Mouse (Mus musculus) A20 (cell line): ENCODE data around the gene Nfrkb.

Experiments
- DNase-seq: peaks from one replicate; pipeline ENCODE4 v3.0.0-alpha.2; 2011; ENCODE audit warnings: low read depth, low spot score

The Nfrkb gene

DNA sequence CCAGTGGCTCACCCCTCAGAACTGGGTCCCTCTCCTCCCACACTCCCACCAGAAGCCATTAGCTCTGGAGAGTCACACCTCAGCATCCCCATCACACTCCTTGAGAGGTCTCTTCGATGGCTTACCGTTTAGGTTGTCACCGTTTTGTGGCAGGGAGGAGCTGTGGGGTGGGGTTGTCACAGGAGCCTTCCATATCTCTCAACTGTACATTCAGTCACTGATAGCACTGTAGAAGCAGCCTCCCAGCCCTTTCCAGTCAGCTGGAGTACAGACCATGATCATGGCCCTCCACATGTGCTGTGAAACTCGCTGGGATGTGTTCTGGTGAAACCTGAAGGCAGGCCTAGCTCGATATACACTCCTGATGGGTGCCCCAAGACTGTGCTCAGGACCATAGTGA is 36.2 kb downstream of the Nfrkb start:
- DNase-seq = no peak

DNA sequence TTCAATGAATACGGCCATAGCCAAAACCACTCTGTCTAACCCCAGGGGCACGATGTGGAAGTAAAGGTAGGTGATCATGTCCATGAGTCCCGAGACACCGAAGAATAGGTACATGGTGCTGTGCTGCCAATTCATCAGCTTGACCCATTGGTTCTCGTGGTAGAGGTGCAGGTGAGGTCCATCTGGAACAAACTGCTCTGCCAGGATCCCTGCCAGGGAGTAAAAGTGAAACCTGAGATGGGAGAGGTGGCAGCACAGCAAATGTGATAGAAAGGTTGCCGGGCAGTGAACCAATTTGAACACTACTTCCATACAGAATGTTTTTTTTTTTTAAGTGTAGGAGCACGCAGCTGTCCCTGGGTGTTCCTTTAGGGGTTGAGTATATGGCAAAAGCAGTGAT is 43.0 kb downstream of the Nfrkb start:
- DNase-seq = no peak

DNA sequence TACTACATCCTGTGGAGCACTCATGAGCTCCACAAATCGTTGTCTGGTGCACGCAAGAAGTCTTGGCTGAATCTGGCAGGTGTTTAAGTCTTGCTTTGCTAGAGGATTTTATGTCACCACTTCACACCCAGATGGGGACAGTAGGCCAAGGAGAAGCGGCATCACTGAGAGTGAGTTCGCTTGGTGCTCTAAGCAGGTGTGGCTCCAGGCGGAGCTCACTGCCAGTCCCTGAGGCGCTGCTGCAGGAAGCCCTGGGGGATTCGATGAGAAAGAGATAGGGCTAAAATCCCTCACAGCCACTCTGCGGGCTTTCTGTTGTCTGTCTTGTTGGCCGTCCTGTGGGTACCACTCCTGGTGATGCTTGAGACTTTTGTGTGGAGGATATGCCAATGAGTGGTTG is 44.0 kb downstream of the Nfrkb start:
- DNase-seq = no peak

DNA sequence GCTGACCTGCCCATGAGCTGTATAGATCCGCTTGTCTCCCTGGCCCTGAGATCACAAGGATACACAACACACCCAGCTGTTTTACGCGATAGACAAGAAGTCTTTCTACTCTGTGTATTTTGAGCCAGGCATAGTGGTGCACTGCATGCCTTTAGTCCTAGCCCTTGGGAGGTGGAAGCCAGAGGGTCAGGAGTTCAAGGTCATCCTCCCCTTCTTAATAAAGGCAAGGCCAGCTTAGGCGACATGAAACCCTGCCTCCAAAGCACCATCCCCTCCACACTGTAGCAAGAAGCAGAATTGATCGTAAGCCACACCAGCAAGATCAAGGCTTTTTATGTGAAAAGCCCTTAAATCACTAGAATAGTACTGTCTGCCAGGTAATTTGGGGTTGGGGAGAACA is 45.8 kb downstream of the Nfrkb start:
- no peak for DNase-seq

DNA sequence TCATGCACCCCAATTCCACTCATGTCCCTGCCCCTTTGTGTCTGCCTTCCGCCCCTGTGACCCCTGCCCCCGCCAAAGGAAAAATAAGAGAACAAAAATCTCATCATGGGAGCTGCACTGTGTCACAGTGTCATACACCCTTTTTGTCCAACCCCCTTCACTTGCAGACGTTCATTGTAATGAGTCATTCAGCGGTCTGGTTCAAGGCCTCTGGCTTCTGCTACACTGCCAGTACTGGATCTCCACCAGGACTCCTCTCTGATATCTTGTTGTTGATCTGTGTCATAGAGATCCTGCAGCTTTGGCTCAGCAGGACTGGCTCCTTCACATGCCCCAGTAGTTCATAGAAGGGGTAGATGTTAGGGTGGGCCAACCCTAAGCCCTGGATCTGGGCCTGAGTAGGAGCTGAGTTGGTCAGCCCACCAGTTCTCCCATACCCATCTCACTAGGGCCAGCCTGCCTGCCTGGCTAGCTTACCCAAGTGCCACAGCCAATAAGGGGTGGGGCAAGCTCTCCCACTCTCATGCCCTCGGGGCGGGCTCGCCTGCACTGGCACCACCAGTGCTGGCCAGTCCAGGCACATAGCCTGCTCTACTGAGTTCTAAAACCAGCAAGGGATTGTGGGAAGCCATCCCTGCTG is 46.5 kb downstream of the Nfrkb start:
- DNase-seq = no peak

DNA sequence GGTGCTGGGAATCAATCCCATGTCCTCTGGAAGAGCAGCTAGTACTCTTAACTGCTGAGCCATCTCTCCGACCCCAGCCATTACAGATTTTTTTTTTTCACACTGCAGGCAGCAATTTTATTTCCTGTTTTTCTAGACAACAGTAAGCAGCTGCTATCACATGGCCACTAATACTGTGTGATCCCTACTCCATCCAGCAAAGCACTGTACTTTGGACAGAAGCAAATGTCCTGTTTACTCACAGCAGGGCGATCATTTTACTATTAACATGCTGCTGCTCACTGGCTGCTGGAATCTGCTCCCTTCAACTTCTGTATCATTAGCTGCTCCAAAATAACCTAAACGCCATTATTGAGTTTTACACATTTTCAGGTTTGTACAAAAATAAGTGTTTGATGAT is 47.4 kb downstream of the Nfrkb start:
- no peak for DNase-seq

DNA sequence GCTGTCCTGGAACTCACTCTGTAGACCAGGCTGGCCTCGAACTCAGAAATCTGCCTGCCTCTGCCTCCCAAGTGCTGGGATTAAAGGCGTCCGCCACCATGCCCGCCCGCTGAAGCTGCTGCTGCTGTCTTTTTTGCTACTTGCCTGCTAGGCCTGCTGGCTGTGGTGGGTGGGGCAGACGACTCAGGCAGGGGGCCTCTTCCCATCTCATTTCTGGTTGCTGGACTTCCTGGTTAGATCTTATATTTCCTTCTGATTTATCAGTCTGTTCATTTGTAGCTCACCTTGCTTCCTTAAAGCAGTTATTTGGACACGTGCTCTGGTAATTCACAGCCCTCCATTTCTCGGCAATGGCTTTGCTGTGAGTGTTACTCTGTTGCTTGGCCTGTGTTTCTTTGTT is 49.4 kb downstream of the Nfrkb start:
- DNase-seq = no peak

DNA sequence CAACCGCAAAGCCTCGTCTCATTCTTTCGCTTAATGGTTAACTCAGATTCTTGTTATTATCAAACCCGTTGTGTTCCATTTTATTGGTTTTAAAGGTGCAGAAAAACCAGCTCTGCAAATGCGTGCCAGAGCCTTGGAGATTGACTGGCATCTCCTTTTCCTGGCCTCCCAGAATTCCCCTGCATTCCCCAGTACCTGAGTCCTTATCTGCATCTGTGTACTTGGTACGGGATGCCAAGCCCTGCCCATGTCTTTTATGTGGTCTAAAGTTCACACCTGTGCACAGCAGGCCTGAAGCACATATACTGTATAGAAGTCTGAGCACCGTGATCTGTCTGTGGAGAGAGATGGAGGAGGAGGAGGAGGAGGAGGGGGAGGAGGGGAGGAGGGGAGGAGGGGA is 51.9 kb downstream of the Nfrkb start:
- no peak for DNase-seq

DNA sequence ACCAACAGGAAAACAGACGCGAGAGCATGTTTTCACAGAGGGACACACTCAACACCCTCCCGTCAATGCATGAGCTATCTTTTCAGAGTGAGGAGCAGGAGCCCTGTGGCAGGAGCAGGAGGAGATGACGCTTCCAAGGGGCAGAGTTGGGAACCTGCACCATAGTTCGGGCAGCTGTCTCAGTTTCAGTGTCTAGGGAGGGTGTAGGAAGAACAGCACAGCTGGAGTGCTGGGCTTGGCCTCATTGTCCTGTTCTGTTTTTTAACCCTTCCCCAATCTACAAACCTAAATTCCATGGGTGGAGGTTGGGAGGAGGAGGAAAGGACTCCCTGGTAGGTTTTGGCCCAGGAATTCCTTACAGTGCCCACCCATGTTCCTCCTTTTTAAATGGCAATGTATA is 52.8 kb downstream of the Nfrkb start:
- DNase-seq = no peak

DNA sequence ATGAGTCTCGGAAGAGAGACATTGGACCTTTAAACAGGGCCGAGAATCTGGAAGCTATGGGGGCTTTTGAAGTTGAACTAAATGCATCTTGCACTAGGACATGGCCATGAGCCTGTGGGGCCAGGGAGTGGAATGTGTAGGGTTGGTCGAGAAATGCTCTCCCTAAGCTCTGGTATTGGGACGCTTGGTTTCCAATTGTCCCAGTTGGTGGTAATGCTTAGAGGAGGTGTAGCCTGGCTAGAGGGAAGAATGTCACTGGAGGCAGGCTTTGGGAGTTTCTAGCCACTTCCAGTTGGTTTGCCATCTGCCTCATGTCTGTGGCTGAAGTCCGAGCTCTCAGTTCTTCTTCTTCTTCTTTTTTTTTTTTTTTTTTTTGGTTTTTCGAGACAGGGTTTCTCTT is 53.3 kb downstream of the Nfrkb start:
- DNase-seq = no peak

DNA sequence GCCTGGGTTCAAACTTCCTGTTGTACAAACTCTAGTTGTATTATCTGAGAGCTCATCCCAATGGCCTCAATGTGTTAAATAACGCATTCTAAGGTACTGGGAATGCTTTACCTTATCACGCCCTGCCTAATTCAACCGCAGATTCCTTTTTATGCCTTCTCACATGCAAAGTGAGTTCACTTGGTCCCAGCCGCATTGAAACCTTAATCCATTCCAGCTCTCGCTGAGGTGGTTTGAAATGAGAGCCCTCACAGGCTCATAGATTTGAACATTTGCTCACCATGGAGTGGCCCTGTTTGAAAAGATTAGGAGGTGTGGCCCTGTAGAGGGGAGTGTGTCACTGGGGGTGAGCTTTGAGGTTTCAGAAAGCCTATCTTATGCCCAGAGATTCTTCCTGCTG is 54.4 kb downstream of the Nfrkb start:
- no peak for DNase-seq

DNA sequence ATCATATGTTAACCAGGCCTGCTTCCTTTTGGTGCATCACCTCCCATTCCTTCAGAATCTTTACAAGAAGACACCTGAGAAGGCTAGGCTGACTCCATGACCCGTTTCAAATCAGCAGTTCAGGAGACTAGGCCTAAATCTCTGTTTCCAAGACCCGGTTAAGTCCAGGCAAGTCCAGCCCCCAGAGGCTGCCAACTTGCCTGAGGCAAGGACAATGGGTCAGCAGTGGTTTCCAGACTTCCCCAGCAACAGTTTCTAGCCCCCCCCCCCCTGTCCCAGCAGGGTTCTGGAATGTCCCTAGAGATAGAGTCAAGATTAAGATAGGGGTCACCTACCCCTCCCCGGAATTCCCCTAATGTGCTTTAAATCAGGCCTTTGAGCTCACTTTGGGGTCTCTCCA is 55.5 kb downstream of the Nfrkb start:
- no peak for DNase-seq

DNA sequence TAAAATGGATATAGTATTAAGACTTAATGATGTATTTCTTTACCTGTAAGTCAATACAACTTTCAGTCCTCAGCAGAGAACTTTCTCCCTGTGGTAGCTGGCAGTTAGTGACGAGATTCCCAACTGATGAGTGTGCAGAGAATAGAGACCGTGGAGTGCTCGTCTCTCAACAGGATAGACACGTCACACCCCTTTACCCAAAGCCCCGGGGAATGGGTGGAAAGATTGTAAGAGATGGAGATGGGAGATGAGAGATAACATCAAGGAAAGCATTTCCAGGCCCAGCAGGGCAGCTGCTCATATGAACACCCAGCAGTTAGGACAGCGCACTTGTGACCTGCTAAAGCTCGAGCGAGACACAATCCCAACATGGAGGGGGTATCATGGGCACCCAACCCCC is 58.2 kb downstream of the Nfrkb start:
- DNase-seq = no peak

DNA sequence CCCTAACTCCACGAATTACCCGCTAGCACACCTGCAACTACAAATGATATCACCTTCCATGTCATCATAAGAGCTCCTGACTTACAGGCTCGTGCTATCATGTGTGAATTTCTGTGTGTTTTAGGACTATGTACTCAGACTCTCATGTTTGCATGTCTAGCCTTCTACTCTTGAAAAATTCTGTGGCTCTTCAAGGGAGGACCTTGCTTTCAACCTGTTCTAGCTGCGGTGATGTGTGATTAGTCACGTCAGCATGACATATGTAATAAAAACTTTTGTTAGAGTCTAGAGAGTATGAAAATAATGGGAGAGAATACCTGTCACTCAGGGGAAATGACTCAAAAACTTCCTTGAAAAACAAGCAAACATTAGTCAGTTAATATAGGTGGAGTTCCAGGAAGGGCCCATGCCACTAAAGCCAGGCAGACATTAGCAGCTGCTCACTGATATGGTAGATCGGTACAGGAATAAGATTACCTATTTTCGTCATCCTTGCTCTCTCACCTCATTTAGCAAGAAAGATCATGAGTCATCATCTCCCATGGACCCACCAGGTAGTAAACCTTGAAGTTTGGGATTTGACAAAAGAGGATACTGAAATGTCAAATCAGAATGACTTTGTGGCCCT is 63.3 kb downstream of the Nfrkb start:
- DNase-seq = no peak

DNA sequence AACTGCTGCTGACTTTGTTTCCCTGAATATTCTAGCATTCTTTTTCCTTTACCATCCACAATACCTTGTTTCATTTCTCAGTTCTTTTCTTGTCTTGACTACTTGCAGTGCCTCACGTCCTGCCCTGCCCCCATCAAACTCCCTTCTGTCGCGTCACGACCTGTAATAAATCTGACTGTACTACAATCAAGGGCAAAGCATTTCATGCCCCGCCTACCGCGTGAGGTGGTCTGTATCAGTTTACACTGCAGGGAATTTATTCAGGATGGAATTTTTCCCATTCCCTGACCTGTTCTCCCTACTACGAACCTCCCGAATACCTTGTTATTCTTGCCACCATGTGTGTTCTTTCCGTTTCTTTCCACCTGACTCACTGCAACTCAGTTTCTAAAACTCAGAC is 66.2 kb downstream of the Nfrkb start:
- no peak for DNase-seq

DNA sequence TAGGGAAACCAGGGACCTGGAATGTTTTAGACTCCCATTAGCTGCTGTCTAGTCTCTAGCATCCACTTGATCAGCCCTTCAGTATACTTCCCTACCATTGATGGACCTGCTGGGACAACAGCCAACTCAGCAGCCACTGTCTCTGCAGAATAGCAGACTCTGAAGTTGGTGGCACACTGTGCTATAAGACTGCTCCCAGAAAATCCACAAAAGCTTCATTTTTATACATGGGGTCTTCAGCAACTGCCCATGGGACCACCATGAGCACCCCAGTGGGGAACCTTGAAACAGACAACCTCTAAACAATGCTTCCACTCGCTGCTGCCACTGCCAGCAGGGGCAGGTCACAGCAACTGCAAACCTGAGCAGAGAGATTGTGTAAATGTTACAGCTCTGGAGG is 68.4 kb downstream of the Nfrkb start:
- no peak for DNase-seq

DNA sequence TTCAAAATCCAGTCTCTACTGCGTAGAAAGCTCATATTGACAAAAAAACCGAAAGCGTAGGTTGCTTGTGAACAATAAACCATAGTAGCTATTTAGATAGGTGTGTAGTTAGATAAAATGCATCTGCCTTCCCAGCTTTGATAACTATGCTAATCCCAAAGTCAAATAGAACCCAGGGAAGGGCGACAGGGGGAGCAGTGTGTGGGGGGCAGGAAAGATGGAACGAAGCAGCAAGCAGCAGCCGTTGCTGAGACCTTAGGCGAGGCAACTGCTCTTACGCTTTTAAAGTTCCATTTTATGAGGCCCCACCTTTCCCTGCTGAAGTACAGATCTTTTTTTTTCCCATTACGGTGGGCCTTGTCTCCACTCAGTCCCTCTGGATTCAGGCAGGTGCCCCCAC is 77.2 kb downstream of the Nfrkb start:
- DNase-seq = no peak

DNA sequence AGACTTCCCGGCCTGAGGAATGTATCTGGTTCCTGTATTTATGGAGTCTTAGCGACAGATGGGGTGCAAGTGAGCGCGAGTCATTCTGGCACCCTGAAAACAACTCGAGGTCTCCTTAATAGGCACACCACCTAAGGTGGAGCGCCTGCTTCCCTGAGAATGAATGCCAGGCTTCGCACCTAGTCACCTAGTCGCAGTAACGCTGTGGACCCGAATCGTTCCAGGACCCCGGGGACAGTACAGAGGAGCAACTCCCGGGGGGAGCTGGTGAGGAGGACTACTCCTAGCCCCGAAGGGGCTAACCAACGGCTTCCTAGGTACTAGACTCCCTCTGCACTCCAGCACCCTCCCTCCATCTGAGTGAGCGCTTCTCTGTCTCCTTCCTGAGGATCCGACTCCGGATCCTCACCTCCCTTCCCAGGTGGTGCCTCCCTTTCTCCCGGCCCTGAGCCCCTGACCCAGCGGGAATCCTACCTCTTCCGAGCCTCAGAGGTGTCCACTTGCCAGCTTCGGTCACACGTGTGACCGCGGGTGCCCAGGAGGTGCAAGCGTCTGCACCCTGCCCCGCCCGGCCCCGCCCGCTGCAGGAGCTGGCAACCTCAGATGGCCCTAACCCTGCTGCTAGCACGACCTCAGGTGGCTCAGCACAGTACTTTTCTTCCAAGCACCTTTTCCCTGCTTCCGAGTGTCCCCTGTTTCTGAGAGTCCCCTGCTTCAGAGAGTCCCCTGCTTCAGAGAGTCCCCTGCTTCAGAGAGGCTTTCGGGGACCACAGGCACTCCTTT is 77.9 kb downstream of the Nfrkb start, which contains the start of gene Tmem45b:
Tmem45b (minus strand) TSS at position 771 of the 783 bp plus-strand sequence.
- no peak for DNase-seq
